Comparison of ENCODE assay signal across 22 mouse cellular contexts in genomic region chr6:87233111-87233510, GRCm38 (mm10).
"Had no signal": no experiment of that assay in that cellular context is flagged by ENCODE, and none has a peak within 500 bp of the region (broad histone marks: within the 10 kb centered on the region; RNA-seq: fewer than 3 reads in every experiment).

No protein-coding gene starts in this region.

- H3K27ac ChIP-seq: limb, embryonic 10.5 days; limb, embryonic 13.5 days; liver, embryonic 14.5 days; midbrain, embryonic 10.5 days; midbrain, embryonic 13.5 days; neural tube, embryonic 13.5 days had no signal

- H3K27me3 ChIP-seq: limb, embryonic 13.5 days; midbrain, embryonic 13.5 days; neural tube, embryonic 13.5 days had no signal

- H3K4me2 ChIP-seq: limb, embryonic 13.5 days; lung, embryonic 14.5 days; midbrain, embryonic 13.5 days; neural tube, embryonic 13.5 days had no signal

- H3K9me3 ChIP-seq: limb, embryonic 10.5 days; megakaryocyte, embryonic 14.5 days had no signal

- DNase-seq: kidney, adult 9 months; kidney, postnatal 14 days; kidney, postnatal 4 days; layer of hippocampus, adult 9-11 months; liver; liver, postnatal 0 days; lung, embryonic 14.5 days; lung, postnatal 36 days; retina, postnatal 1 day; right cerebral cortex, postnatal 25 days; thymus, adult 18-20 months; thymus, postnatal 36 days had no signal

- H3K9ac ChIP-seq: limb, embryonic 13.5 days; liver, embryonic 14.5 days; liver, postnatal 0 days; lung, embryonic 14.5 days; midbrain, embryonic 13.5 days; neural tube, embryonic 13.5 days had no signal

- ATAC-seq: liver, postnatal 0 days; lung, postnatal 0 days; midbrain, embryonic 13.5 days; midbrain, embryonic 16.5 days had no signal

- H3K36me3 ChIP-seq: midbrain, embryonic 13.5 days; neural tube, embryonic 13.5 days had no signal

- H3K4me3 ChIP-seq: limb, embryonic 10.5 days; limb, embryonic 13.5 days; megakaryocyte, embryonic 14.5 days; midbrain, embryonic 10.5 days; midbrain, embryonic 13.5 days; myocyte; neural tube, embryonic 13.5 days had no signal
